Mouse (Mus musculus) heart, embryonic 12.5 days (tissue): ENCODE results near the gene Eml6. TPM values are rescaled to one million over a fixed set of nuclear protein-coding genes. Genes with fewer than 3 reads are reported as not detected.

Source experiments
- polyA plus RNA-seq: library from polyadenylated mRNA; unstranded; fragments of >200 nt; fragmentation: Nextera tagmentation; extraction: Ambion mirVana; gene quantifications from 2 replicates; pipeline ENCODE4 v1.2.1, GENCODE M21; 2016

The Eml6 gene
- polyA plus RNA-seq, 1 experiment from 2014 or later, result 1.5 TPM

Other genes starting within 250 kb of the Eml6 start
- 0.19 and 0.39 TPM in 2 replicates for gene 4931440F15Rik, start 200.4 kb downstream of the Eml6 start, polyA plus RNA-seq
- 188 and 194 TPM in 2 replicates for gene Sptbn1, start 242.1 kb upstream of the Eml6 start, polyA plus RNA-seq